Mouse (Mus musculus) spleen, adult 2 months (tissue): ENCODE data around the gene Duox2. TPM values are rescaled to one million over a fixed set of nuclear protein-coding genes. Genes with fewer than 3 reads are reported as not detected.
"Not testable (repeated sequence)": the region's sequence is repeated elsewhere in the genome, so short reads cannot be mapped to it uniquely, and the experiment has no call there.

Source experiments
- DNase-seq, 2 experiments: peaks; one replicate each; pipeline versions ENCODE4 v3.0.0 to v3.0.0-alpha.2; 2012 to 2021; ENCODE audit warnings: low spot score in 2 of 2, low read depth in 1 of 2
- H3K27ac ChIP-seq: fragments of 200-500 bp; 2 replicates; pipeline ENCODE4 v1.5.1; 2012; ENCODE audit warnings: low read length, inconsistent platforms; ENCODE audit not compliant: insufficient read depth
- H3K27me3 ChIP-seq: fragments of 200-500 bp; 2 replicates; pipeline ENCODE4 v1.6.1; 2012; ENCODE audit warnings: mild to moderate bottlenecking, moderate library complexity, low read length, inconsistent platforms; ENCODE audit not compliant: control insufficient read depth, insufficient read depth
- H3K36me3 ChIP-seq: fragments of 200-500 bp; 2 replicates; pipeline ENCODE4 v1.6.1; 2012; ENCODE audit warnings: mild to moderate bottlenecking, low read length, inconsistent platforms; ENCODE audit not compliant: control insufficient read depth, insufficient read depth
- H3K4me1 ChIP-seq: fragments of 200-500 bp; 2 replicates; pipeline ENCODE4 v1.6.1; 2011; ENCODE audit warnings: inconsistent platforms; ENCODE audit not compliant: control insufficient read depth, insufficient read depth, insufficient read length
- H3K4me3 ChIP-seq: fragments of 200-500 bp; 2 replicates; pipeline ENCODE4 v1.5.1; 2011; ENCODE audit warnings: mild to moderate bottlenecking, inconsistent platforms; ENCODE audit not compliant: insufficient read depth, insufficient read length; ENCODE audit errors: extremely low read depth
- CTCF ChIP-seq: fragments of 200-500 bp; IDR thresholded peaks from 2 replicates; pipeline ENCODE4 v1.5.1; 2011; ENCODE audit warnings: mild to moderate bottlenecking, inconsistent platforms; ENCODE audit not compliant: insufficient read depth, insufficient read length, insufficient replicate concordance; ENCODE audit errors: extremely low read depth
- POLR2A ChIP-seq: fragments of 200-500 bp; IDR thresholded peaks from 2 replicates; pipeline ENCODE4 v1.6.1; 2011; ENCODE audit warnings: low read depth, low read length, inconsistent platforms
- WGBS: fragments of 180-500 bp; shearing (Covaris S2); methylation state at CpG from one replicate; pipeline ENCODE4 v1.1.7; 2018; 5-methylcytosine and 5-hydroxymethylcytosine counted together
- polyA plus RNA-seq: library from polyadenylated mRNA; depleted of rRNA; stranded (reverse); fragments of >200 nt; gene quantifications from 2 replicates; pipeline ENCODE4 v1.2.3, GENCODE M21; 2012; rRNA removed

Duox2 gene
- polyA plus RNA-seq: 0.02 TPM in 1 of 2 replicates, not detected in the other

DNA sequence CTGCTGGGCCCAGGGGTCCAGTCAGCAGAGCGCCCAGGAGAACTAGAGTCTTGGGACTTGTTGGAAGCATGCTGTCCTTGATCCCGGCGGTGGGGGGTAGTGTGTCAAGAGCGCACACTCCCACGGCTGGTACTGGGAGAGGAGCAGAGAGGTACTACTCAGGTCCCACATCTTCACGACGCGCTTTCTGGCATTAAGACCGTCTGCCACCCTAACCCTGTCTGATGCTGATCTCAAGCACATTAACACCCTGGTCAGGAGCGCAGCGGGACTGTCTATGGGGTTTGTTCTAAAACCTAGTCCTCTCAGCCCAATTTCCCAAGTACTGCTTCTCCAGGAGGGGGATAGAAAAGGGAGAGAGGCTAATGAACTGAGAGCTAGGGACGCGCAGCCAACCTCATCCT is at the start of gene Duox2:
Gene Duox2 (minus strand): TSS at position 354 of the 404 bp plus-strand sequence.
- TF ChIP-seq CTCF: no peak
- Histone ChIP-seq H3K36me3 (no peaks in the 10 kb centered on the region), H3K27me3 (peaks cover 39% of the 10 kb centered on the region), H3K4me3 (no peak within 1 kb of the TSS), H3K4me1 (peaks cover 15% of the 10 kb centered on the region; the same call in 1 of the 2 replicates), H3K27ac (no peak within 1 kb of the TSS)
- WGBS: 10% methylated on average over 13 of the region's 13 CpGs
- no peak for DNase-seq

DNA sequence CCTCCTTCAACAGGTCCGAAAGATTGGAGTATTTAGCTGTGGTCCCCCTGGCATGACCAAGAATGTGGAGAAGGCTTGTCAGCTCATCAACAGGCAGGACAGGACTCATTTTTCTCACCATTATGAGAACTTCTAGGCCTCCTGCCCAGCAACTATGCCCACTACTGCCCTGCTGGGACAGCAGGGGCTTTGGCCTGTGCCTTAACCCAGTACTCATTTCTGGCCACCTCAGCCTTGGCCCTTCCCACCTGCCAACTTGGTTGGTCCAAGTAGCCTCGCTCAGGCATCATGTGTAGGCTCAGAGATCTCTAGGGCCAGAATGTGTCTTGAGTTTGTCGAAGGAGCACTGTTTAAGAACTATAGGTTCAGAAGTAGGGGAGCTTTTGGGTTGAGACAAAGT is 49.0 kb upstream of the Duox2 start:
- TF ChIP-seq POLR2A (no peak), CTCF (no peak)
- H3K4me3 ChIP-seq: no peak overlapping the region
- no peak overlapping the region for H3K27ac ChIP-seq
- no peak for DNase-seq
- H3K36me3 ChIP-seq: no peaks in the 10 kb centered on the region
- peaks cover 5% of the 10 kb centered on the region; the same call in 1 of the 2 replicates for H3K4me1 ChIP-seq
- no peaks in the 10 kb centered on the region for H3K27me3 ChIP-seq
- 89% methylated on average over 3 of the region's 3 CpGs for WGBS

DNA sequence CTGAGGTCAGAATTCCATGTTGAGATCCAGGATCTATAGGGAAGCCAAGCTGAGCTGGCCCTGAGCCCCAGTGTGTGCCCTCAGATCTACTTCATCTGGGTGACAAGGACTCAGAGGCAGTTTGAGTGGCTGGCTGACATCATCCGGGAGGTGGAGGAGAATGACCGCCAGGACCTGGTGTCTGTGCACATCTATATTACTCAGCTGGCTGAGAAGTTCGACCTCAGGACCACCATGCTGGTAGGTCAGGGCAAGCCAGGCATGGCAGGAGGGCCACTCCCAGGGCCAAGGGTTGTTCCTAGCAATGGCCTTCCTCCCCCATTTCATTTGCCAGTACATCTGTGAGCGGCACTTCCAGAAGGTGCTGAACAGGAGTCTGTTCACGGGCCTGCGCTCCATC is 47.9 kb upstream of the Duox2 start:
- H3K36me3 ChIP-seq, H3K4me3 ChIP-seq, H3K27me3 ChIP-seq, DNase-seq, H3K4me1 ChIP-seq, H3K27ac ChIP-seq: not testable (repeated sequence)
- 86% methylated on average over 6 of the region's 6 CpGs for WGBS

DNA sequence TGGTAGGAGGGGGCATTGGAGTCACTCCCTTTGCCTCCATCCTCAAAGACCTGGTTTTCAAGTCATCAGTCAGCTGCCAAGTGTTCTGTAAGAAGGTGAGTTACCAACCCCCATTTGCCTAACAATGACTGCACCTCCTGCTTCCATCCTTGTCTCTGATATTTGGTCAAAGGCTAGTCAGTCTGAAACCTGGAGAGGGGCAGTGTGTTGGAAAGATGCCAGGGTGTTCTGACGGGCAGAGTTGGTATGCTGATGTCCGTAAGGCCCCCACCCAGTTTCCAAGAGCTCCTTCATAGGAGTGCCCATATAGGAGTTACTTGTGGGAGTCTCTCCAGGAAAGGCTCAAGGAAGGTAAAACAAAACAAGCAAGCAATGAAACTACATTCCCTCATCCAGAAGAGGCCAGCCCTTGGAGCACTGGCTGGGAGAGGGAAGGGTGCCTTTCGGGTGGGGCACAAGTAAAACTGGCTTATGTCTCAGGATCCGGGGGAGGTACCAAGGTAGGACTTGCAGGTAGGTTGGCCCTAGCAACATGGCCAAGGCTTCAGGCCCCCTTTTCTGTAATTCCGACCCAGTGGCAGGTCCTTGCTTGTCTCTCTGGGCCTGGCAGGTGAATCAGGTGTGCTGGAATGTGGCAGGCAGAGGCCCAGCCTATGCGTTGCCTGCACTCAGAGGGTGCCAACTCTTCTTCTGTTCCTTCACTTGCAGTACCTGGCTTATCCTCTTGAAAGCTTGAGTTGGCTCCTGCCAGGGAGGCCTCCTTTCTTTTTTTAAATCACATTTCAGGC is 47.1 kb upstream of the Duox2 start:
- TF ChIP-seq POLR2A: no peak
- no peak for TF ChIP-seq CTCF
- 92% methylated on average over 6 of the region's 6 CpGs for WGBS
- Histone ChIP-seq H3K4me3 (no peak overlapping the region), H3K4me1 (peaks cover 5% of the 10 kb centered on the region; the same call in 1 of the 2 replicates), H3K36me3 (no peaks in the 10 kb centered on the region), H3K27me3 (no peaks in the 10 kb centered on the region), H3K27ac (no peak overlapping the region)
- DNase-seq: no peak

DNA sequence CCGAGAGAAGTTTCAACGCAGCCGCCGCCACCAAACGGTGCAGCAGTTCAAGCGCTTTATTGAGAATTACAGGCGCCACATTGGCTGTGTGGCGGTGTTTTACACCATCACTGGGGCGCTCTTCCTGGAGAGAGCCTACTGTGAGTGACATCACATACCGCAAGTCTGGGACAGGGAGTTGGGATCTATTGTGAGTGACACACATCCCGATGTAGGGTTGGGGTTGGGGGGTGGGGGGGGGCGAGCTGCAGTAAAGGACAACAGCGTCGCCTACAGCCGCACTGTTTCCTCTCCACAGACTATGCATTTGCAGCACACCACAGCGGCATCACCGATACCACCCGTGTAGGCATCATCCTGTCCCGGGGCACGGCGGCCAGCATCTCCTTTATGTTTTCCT is 39.0 kb upstream of the Duox2 start:
- WGBS: 86% methylated on average over 21 of the region's 21 CpGs
- Histone ChIP-seq H3K4me3 (no peak overlapping the region), H3K27me3 (no peaks in the 10 kb centered on the region), H3K4me1 (no peaks in the 10 kb centered on the region), H3K36me3 (no peaks in the 10 kb centered on the region), H3K27ac (no peak overlapping the region)
- no peak for DNase-seq
- TF ChIP-seq CTCF: no peak
- TF ChIP-seq POLR2A: no peak

DNA sequence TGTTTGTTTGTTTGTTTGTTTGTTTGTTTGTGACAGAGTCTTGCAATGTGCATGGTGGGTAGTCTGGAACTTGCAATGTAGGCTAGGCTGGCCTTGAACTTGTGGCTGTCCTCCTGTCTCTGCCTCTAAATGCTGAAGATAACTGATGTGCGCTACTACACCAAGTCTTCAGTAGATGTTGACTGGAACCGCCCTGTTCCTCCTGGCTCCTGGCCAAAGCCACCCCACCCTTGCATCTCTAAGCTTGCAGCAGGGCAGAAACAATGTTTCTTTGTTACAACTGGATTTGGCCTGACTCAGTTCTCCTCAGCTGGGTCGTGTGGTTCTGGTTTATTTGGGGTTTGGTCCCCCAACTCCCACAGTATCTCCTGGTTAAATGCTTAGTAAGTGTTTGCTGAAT is 35.9 kb upstream of the Duox2 start:
- H3K27ac ChIP-seq: no peak overlapping the region
- no peaks in the 10 kb centered on the region for H3K36me3 ChIP-seq
- DNase-seq: no peak
- 63% methylated on average over 3 of the region's 3 CpGs for WGBS
- H3K27me3 ChIP-seq: no peaks in the 10 kb centered on the region
- TF ChIP-seq CTCF (no peak), POLR2A (no peak)
- H3K4me1 ChIP-seq: no peaks in the 10 kb centered on the region
- H3K4me3 ChIP-seq: no peak overlapping the region

DNA sequence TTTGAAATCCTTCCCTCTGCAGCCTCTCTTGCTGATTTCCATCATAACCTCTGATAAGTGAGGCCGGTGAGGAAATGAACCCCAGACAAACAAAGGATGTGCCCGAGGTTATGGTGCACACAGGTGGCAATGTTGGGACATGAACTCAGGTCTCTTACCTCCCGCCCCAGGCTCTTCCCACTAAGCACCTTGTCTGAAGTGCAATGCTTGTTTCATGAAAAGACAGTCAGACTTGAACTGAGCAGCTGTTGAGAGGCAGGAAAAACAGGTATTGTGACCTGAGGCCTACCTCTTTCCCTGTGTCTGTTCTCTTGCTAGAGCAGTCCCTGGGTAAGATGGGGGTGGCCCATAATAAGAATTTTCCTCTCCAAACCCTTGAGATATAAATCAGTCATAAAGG is 34.0 kb upstream of the Duox2 start:
- no peak overlapping the region for H3K27ac ChIP-seq
- no peaks in the 10 kb centered on the region for H3K36me3 ChIP-seq
- no peak overlapping the region for H3K4me3 ChIP-seq
- 84% methylated on average over 3 of the region's 3 CpGs for WGBS
- DNase-seq: no peak
- no peaks in the 10 kb centered on the region for H3K27me3 ChIP-seq
- no peaks in the 10 kb centered on the region for H3K4me1 ChIP-seq
- TF ChIP-seq POLR2A (no peak), CTCF (no peak)

DNA sequence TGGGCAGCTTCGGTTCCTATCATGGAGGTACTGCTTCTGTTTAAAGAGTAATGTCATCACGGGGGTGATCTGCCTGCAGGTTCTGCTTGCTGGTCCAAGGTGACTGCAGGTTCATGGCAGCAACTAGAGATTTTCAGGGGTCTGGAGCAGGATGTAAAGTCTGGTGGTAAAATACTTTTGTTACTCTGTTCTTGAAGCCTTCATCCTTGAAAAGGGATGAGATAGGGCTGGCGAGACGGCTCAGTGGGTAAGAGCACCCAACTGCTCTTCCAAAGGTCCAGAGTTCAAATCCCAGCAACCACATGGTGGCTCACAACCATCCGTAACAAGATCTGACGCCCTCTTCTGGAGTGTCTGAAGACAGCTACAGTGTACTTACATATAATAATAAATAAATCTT is 32.1 kb upstream of the Duox2 start:
- not testable (repeated sequence) for H3K4me1 ChIP-seq, DNase-seq, H3K4me3 ChIP-seq, H3K27ac ChIP-seq, H3K36me3 ChIP-seq, H3K27me3 ChIP-seq
- WGBS: 82% methylated on average over 6 of the region's 6 CpGs
